Mouse (Mus musculus) liver, embryonic 11.5 days (tissue): Measurements from ENCODE around the gene Tgfa. TPM values are rescaled to one million over a fixed set of nuclear protein-coding genes. Genes with fewer than 3 reads are reported as not detected.

Source experiments
- ATAC-seq: fragments of 200-750 bp; cut with Nextera tagmentation; replicated peaks from 2 replicates; pipeline ENCODE4 v1.8.0; 2017; ENCODE audit warnings: moderate number of reproducible peaks, mild to moderate bottlenecking, moderate TSS enrichment, moderate library complexity; ENCODE audit not compliant: low FRiP score
- DNase-seq: peaks from one replicate; pipeline ENCODE4 v3.0.0-alpha.2; 2017; ENCODE audit warnings: low spot score
- H3K27ac ChIP-seq: fragments of 300-500 bp; sonication (generic); 2 replicates; pipeline ENCODE4 v1.5.1; 2014; ENCODE audit warnings: mild to moderate bottlenecking, low read depth, low read length, control low read depth
- H3K27me3 ChIP-seq: fragments of 300-500 bp; sonication (generic); replicated peaks from 2 replicates; pipeline ENCODE4 v1.6.1; 2014; ENCODE audit warnings: low read length, mixed read lengths; ENCODE audit not compliant: control insufficient read depth, insufficient read depth
- H3K36me3 ChIP-seq: fragments of 300-500 bp; sonication (generic); 2 replicates; pipeline ENCODE4 v1.6.1; 2014; ENCODE audit warnings: mild to moderate bottlenecking, low read length, moderate library complexity, mixed read lengths; ENCODE audit not compliant: control insufficient read depth, insufficient read depth
- H3K4me1 ChIP-seq: fragments of 300-500 bp; sonication (generic); replicated peaks from 2 replicates; pipeline ENCODE4 v1.6.1; 2014; ENCODE audit warnings: low read length, mixed read lengths; ENCODE audit not compliant: control insufficient read depth, insufficient read depth
- H3K4me2 ChIP-seq: fragments of 300-500 bp; sonication (generic); 2 replicates; pipeline ENCODE4 v1.6.1; 2014; ENCODE audit warnings: mild to moderate bottlenecking, control low read depth, moderate library complexity
- H3K4me3 ChIP-seq: fragments of 300-500 bp; sonication (generic); 2 replicates; pipeline ENCODE4 v1.5.1; 2014; ENCODE audit warnings: low read depth, low read length, control low read depth
- H3K9ac ChIP-seq: fragments of 300-500 bp; sonication (generic); 2 replicates; pipeline ENCODE4 v1.6.1; 2014; ENCODE audit warnings: low read depth, low read length, control low read depth
- H3K9me3 ChIP-seq: fragments of 300-500 bp; sonication (generic); 2 replicates; pipeline ENCODE4 v1.6.1; 2016; ENCODE audit warnings: low read length, inconsistent platforms, mixed read lengths; ENCODE audit not compliant: control insufficient read depth
- WGBS: fragments of 180-500 bp; shearing (Covaris S2); extraction: QIAGEN DNeasy Blood & Tissue Kit; methylation state at CpG from one replicate; pipeline ENCODE4 v1.1.7; 2014; 5-methylcytosine and 5-hydroxymethylcytosine counted together
- polyA plus RNA-seq: library from polyadenylated mRNA; unstranded; fragments of >200 nt; fragmentation: Nextera tagmentation; extraction: Ambion mirVana; gene quantifications from 2 replicates; pipeline ENCODE4 v1.2.1, GENCODE M21; 2014

Gene Tgfa
- polyA plus RNA-seq, 1 experiment from 2014 or later: 1.2 TPM

- H3K9ac ChIP-seq: no peak overlapping the region
- peaks cover 4% of the 10 kb centered on the region; the same call in 1 of the 2 replicates for H3K4me1 ChIP-seq
- H3K4me3 ChIP-seq: peak overlapping the region; percentile 45
- H3K27me3 ChIP-seq: peaks cover 57% of the 10 kb centered on the region
- WGBS: 12% methylated on average over 14 of the region's 14 CpGs
- no peak overlapping the region for H3K27ac ChIP-seq
- ATAC-seq (no peak), DNase-seq (no peak)
- no peaks in the 10 kb centered on the region for H3K36me3 ChIP-seq
- H3K9me3 ChIP-seq: no peaks in the 10 kb centered on the region
- peak overlapping the region; percentile 72 for H3K4me2 ChIP-seq
Measured at GRCm38 (mm10) chr6:86196034-86196433, 1.0 kb downstream of the Tgfa start.

- no peak overlapping the region for H3K4me2 ChIP-seq
- DNase-seq: no peak
- no peak overlapping the region for H3K27ac ChIP-seq
- WGBS: 34% methylated on average over 11 of the region's 11 CpGs
- no peaks in the 10 kb centered on the region for H3K36me3 ChIP-seq
- ATAC-seq: no peak
- peaks cover 56% of the 10 kb centered on the region for H3K27me3 ChIP-seq
- no peaks in the 10 kb centered on the region for H3K9me3 ChIP-seq
- H3K4me3 ChIP-seq: no peak overlapping the region
- H3K4me1 ChIP-seq: peaks cover 4% of the 10 kb centered on the region; the same call in 1 of the 2 replicates
- no peak overlapping the region for H3K9ac ChIP-seq
Measured at GRCm38 (mm10) chr6:86197150-86197862, 2.3 kb downstream of the Tgfa start.

- H3K27me3 ChIP-seq: peaks cover 31% of the 10 kb centered on the region
- no peak overlapping the region for H3K27ac ChIP-seq
- H3K36me3 ChIP-seq: no peaks in the 10 kb centered on the region
- no peak overlapping the region for H3K4me2 ChIP-seq
- WGBS: 74% methylated on average over 5 of the region's 5 CpGs
- DNase-seq (no peak), ATAC-seq (no peak)
- H3K9me3 ChIP-seq: no peaks in the 10 kb centered on the region
- no peaks in the 10 kb centered on the region for H3K4me1 ChIP-seq
- no peak overlapping the region for H3K4me3 ChIP-seq
- H3K9ac ChIP-seq: no peak overlapping the region
Measured at GRCm38 (mm10) chr6:86200934-86201333, 5.9 kb downstream of the Tgfa start.

- no peak overlapping the region for H3K4me2 ChIP-seq
- no peak overlapping the region for H3K4me3 ChIP-seq
- no peaks in the 10 kb centered on the region for H3K36me3 ChIP-seq
- DNase-seq (no peak), ATAC-seq (no peak)
- no peak overlapping the region for H3K9ac ChIP-seq
- 73% methylated on average over 7 of the region's 7 CpGs for WGBS
- no peaks in the 10 kb centered on the region for H3K4me1 ChIP-seq
- peaks cover 9% of the 10 kb centered on the region for H3K27me3 ChIP-seq
- no peak overlapping the region for H3K27ac ChIP-seq
- H3K9me3 ChIP-seq: no peaks in the 10 kb centered on the region
Measured at GRCm38 (mm10) chr6:86203101-86203500, 8.1 kb downstream of the Tgfa start.

GRCm38 (mm10) chr6:86206014-86206413 is 11.0 kb downstream of the Tgfa start:
- no peaks in the 10 kb centered on the region for H3K36me3 ChIP-seq
- H3K4me2 ChIP-seq: no peak overlapping the region
- no peak overlapping the region for H3K27ac ChIP-seq
- DNase-seq (no peak), ATAC-seq (no peak)
- no peaks in the 10 kb centered on the region for H3K27me3 ChIP-seq
- no peaks in the 10 kb centered on the region for H3K4me1 ChIP-seq
- no peak overlapping the region for H3K4me3 ChIP-seq
- H3K9ac ChIP-seq: no peak overlapping the region
- 76% methylated on average over 6 of the region's 6 CpGs for WGBS
- no peaks in the 10 kb centered on the region for H3K9me3 ChIP-seq

GRCm38 (mm10) chr6:86206985-86207384 is 12.0 kb downstream of the Tgfa start:
- Histone ChIP-seq H3K9ac (no peak overlapping the region), H3K36me3 (no peaks in the 10 kb centered on the region), H3K9me3 (no peaks in the 10 kb centered on the region), H3K27ac (no peak overlapping the region), H3K4me1 (no peaks in the 10 kb centered on the region), H3K4me2 (no peak overlapping the region), H3K4me3 (no peak overlapping the region), H3K27me3 (no peaks in the 10 kb centered on the region)
- DNase-seq (no peak), ATAC-seq (no peak)
- WGBS: 79% methylated on average over 12 of the region's 12 CpGs

GRCm38 (mm10) chr6:86209133-86210016 is 14.4 kb downstream of the Tgfa start:
- no peaks in the 10 kb centered on the region for H3K36me3 ChIP-seq
- no peak overlapping the region for H3K4me2 ChIP-seq
- ATAC-seq (no peak), DNase-seq (no peak)
- H3K4me3 ChIP-seq: no peak overlapping the region
- no peak overlapping the region for H3K9ac ChIP-seq
- no peak overlapping the region for H3K27ac ChIP-seq
- H3K27me3 ChIP-seq: no peaks in the 10 kb centered on the region
- no peaks in the 10 kb centered on the region for H3K4me1 ChIP-seq
- H3K9me3 ChIP-seq: no peaks in the 10 kb centered on the region
- 68% methylated on average over 17 of the region's 17 CpGs for WGBS

GRCm38 (mm10) chr6:86210017-86210408 is 15.0 kb downstream of the Tgfa start:
- no peak overlapping the region for H3K4me2 ChIP-seq
- no peaks in the 10 kb centered on the region for H3K36me3 ChIP-seq
- no peak overlapping the region for H3K9ac ChIP-seq
- H3K27me3 ChIP-seq: no peaks in the 10 kb centered on the region
- ATAC-seq (no peak), DNase-seq (no peak)
- no peak overlapping the region for H3K27ac ChIP-seq
- H3K4me3 ChIP-seq: no peak overlapping the region
- H3K9me3 ChIP-seq: no peaks in the 10 kb centered on the region
- no peaks in the 10 kb centered on the region for H3K4me1 ChIP-seq
- WGBS: 58% methylated on average over 6 of the region's 6 CpGs
